Mouse (Mus musculus): ENCODE data around the gene Atxn2.
A peak's percentile ranks its signal among the peaks of the same experiment; 100 is the strongest.

The Atxn2 gene

DNA sequence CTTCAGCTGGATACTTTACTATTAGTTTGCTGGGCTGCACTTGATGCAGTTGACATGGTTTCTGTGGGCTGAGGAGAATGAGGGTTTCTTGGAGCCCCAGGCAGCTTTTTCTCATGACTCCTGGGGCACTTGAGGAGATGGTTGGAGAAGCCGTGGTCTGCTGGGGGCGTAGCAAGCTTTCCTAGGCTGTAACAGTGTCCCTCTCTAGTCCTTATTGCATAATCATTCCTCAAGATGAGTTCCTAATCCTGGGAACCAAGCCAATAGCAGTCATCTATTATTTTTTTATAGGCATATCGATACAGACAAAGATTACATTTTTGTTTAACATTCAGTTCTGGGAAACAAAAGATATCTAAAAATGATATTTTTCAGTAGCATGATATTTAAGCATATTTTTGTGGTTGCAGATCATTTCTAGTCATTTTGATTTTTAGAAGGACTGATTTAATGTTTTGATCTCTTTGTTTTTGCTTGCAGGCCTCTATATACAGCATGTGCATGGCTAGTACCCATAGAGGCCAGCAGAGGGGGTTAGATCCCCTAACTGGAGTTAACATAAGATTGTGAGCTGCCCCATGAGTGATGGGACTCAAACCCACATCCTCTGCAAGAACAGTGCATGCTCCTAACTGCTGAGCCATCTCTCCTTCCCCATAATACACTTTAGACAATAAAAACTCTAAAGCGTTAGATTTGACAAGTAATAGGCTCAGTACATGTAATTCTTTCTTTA is 55.1 kb downstream of the Atxn2 start:
- no peak for DNase-seq (ENCODE audit: low spot score)

GRCm38 (mm10) chr5:121767564-121767963 is 56.4 kb downstream of the Atxn2 start:
- DNase-seq (ENCODE audit: low spot score) = no peak

GRCm38 (mm10) chr5:121769827-121770226 is 58.7 kb downstream of the Atxn2 start:
- DNase-seq (ENCODE audit: low spot score) = no peak

DNA sequence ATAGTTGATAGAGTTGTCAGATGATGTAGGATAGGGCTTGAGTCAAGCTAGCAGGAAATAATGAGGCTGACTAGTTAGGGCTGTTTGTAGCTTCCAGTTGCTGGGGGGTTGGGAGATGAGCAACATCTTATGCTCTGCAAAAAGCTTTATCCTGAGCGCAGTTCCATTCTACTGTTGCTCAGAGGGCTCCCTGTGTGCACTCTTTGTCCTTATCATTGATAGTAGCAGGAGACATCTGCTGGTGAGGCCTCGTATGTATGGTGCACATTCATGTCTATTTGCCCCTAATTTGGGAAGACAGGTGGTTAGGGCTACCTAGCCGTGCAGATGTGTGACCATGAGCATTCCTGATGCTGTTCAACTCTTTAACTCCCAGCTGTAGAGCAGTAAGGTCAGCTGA is 60.5 kb downstream of the Atxn2 start:
- DNase-seq (ENCODE audit: low spot score) = no peak

DNA sequence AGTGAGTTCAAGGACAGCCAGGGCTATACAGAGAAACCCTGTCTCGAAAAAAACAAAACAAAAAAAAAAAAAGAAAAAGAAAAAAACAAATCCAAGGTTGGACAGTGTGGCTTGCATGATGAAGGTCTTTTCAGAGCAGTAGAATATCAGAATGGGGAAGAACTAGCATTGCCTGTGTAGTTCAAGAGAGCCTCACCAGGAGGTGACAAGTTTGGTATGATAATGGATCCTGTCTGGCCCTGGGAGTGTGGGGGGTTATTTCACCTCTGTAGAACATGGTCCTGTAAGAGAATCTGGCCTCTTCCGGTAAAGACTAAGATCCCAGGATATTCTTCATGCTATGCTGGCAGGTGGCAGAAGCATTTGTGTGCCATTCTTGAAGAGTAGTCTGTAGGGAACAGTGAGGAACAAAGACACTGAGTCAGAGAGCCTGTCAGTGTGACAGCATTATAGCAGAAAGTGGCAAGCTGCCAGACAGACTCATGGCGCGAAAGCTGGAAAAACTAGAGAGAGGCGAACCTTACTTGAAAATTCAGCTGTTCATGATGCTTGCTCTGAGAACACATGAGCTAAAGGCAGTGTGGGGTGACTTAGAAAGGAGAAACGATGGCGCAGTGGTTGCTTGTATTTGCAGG is 67.5 kb downstream of the Atxn2 start:
- no peak for DNase-seq (ENCODE audit: low spot score)

DNA sequence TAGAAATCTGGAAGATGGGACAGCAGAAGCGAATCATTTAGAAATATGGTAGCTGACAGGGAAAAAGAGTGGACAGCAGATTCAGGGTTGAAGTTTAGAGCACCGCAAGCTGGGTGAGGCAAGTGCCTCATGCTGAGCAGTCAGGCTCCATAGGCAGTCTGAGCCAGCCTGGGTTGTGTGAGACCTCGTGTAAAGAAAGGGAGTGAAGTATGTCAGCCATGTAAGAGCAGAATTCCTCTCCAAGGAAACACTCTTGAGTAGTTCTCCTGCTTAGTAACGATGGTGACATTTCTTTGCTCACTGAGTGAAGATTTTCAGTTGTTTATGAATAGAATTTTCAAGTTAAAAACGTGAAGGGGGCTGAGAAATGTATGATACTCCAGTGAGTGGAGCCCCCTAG is 69.0 kb downstream of the Atxn2 start:
- DNase-seq (ENCODE audit: low spot score) = no peak

- DNase-seq (ENCODE audit: low spot score) = no peak
These were observed 71.3 kb downstream of the Atxn2 start for GRCm38 (mm10) chr5:121782467-121782866.

DNA sequence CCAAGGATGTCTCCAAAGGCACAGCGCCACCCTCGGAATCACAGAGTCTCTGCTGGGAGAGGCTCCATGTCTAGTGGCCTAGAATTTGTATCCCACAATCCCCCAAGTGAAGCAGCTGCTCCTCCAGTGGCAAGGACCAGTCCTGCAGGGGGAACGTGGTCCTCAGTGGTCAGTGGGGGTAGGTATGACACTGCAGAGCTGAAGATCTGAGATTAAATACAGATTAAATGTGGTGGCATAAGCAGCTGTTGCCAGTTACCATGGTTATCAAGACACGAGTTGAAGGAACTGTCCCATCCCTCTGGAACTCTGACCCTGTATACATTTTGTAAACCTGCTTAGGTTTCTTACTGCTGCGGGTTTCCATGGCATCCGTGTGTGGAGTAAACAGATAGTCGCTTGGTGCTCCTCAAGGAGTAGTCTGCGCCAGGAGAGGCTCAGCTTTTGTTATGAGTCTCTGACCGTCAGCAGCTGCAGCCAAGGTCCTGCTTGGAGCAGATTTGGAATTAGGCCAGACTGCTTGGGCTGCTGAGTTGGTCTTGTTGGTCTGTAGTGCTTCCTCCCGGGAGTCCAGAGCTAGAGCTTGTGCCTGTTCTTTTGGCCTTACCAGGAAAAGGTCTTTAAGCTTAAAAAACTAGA is 72.8 kb downstream of the Atxn2 start:
- peak; percentile 47 for DNase-seq (ENCODE audit: low spot score)

DNA sequence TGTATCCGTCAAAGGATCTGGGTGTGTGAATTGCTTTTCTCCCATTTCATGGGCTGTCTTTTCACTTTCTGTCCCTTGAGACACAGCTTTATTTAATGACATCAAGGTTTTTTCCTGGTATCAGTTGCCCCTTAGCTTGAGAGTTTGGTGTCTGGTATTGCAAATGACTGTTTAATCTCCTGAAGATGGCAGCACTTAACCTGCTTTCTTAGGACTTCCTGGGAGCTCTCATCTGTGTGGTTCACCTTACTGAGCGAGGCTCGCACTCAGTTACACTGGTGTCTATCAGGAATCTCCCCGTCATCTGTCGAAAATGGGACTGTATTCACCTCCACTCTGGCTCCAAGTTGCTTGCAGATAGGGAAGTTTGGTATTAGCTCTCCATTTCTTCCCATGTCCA is 79.9 kb downstream of the Atxn2 start:
- no peak for DNase-seq (ENCODE audit: low spot score)

DNA sequence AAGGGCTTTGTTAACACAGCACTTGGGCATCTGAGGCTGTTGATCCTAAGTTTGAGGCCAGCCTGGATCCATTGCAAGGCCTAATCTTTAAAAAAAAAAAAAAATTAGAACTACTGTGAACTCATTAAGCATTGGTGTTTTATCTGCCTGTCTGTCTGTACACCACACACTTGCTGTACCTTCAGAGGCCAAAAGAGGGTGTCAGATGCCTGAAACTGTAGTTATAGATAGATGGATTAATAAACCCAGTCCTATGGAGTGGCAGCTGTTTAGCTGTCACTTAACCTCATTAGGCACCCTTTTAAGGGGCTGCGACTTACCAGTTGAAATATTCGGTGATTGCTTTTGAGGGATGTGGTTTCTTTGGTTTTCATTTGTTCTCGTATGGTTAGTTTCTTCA is 84.7 kb downstream of the Atxn2 start:
- no peak for DNase-seq (ENCODE audit: low spot score)

GRCm38 (mm10) chr5:121798447-121798846 is 87.3 kb downstream of the Atxn2 start:
- no peak for DNase-seq (ENCODE audit: low spot score)

DNA sequence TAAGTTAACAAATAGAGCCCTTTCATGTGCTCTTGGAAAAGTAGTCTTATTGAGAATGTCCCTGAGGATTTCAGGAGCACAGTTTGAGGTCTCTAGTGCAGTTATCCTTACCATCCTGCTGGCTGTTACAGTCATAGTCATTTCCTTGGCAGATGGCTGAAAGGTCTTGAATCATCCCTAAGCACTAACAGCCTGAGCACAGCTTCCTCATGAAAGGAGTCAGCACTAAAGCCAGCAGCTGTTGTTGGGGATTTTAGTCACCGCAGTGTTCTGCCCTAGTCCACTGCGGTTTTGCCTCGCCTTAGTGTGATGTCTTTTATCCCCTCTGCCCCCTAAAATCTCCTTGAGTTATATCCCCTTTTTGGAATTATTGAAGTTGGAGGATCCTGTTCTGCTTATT is 96.0 kb downstream of the Atxn2 start:
- no peak for DNase-seq (ENCODE audit: low spot score)

DNA sequence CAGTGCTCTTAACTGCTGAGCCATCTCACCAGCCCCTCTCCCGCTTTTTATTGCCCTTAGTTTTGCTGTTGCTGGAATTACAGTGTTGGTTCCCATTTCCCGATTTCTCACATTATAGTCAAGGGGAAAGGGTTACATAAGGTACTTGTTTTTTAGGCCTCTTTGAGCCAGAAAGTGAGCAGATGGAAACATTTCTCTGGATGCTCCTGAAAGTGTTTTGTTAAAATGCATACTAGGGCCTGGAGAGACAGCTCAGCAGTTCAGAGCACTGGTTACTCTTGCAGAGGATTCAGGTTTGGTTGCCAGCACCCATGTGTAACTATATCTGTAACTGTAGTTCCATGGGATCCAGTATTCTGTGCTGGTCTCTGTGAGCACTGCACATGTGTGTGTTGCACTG is 97.1 kb downstream of the Atxn2 start:
- DNase-seq (ENCODE audit: low spot score) = no peak

GRCm38 (mm10) chr5:121809667-121810224 is 98.6 kb downstream of the Atxn2 start:
- DNase-seq (ENCODE audit: low spot score) = no peak

DNA sequence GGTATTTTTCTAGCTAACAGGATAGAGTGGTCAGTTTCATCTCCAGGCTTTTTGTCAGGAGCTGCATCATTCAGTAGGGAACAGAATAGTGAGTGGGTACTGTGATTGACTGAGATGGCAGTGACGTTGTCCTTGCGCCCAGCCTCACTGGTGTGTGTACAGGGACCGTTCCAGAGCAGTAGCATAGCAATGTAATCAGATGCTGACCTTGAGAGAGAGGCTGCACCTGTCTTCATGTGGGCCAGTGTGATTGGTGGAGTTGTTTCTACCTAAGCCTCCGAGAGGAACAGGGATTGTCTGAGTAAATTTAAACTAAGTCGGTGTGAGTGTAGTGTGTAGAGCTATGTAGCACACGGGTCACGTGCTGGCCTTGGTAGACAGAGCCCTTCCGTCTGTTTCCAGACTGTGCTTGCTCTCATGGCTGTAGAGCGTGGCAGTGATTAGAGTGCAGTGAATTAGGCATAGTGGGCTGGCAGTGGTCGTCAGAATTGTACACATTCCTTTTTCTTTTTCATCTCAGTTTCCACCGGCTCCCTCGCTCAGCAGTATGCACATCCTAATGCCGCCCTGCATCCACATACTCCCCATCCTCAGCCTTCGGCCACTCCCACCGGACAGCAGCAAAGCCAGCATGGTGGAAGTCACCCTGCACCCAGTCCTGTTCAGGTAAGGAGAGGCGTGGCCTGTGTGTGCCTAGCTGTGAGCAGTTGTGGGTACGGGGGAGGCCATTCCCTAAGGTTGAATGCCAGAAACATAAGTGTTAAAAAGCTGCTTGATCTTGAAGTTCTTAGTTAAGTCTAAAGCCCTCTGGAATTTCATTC is 99.4 kb downstream of the Atxn2 start:
- DNase-seq (ENCODE audit: low spot score) = no peak

- DNase-seq (ENCODE audit: low spot score) = no peak
These were observed 100.4 kb downstream of the Atxn2 start for GRCm38 (mm10) chr5:121811485-121811931.

DNA sequence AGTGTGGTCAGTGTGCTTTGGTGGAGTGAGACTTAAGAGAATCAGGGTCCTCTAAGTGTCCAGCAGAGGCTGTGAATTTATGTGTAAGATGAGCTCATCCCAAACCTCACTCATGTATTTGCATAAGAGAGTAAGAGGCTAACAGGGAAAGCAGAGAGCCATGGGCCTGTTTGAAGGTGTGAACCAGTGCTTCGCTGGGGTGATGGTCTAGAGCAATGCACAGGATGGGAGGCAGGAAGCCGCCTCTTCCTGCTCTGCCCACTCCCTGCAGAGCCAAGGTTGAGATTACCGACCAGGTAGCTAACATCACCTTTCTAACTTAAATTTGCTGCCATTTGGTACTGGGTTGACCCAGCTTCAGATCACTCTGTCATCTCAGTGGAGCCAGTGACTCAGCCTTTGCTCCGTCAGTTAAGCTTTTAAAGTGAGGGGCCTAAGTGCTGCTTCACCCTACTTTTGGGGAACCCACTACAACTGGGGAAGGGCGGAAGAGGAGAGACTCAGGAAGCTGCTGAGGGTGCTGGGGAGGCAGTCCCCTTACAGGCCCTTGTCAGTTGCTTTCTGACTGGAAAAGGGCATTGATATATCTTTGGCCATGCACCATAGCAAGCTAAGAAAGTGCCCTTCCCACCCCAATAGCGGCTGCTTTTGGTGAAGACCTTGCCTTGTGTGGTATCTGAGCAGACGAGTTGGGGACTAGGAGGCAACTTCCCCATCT is 101.5 kb downstream of the Atxn2 start:
- no peak for DNase-seq (ENCODE audit: low spot score)

DNA sequence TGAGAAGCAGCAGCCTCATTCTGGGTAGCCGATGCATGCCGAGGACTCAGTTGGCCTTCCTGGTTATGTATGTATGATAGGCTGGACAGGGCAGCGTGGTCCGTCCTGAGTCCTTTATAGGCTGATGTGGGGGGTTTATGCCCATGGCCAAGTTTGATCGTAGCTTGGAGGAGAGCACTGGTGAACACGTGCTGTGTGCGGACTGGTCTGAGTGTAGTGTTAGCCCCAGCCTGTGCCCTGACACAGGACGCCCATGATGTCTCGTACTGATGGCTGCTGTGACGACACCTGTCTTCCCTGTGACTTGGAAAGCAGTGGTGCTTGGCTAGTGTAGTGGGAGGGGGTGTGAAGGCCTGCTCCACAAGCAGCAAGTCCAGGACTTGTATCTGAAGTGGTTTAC is 102.6 kb downstream of the Atxn2 start:
- no peak for DNase-seq (ENCODE audit: low spot score)

- no peak for DNase-seq (ENCODE audit: low spot score)
These were observed 103.9 kb downstream of the Atxn2 start for GRCm38 (mm10) chr5:121815067-121815466.

- no peak for DNase-seq (ENCODE audit: low spot score)
These were observed 104.8 kb downstream of the Atxn2 start for GRCm38 (mm10) chr5:121815867-121816380.

DNA sequence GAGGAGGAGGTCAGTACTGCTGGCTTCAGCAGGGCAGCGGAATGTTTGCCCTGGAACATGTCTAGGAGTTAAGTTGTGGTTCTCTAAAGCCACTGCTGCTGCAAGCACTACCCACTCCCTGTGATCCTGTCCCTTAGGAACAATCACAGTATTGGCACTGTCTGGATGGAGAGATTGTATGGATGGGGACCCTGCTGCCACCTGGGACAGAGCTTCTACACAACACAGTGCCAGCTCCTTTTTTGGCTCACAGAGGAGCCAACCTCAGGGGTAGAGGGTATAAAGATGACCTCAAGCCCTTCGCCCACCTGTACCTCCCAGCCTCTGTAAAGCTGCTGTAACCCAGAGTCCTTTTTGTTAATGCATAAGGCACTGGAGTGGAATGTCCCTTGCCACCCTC is 105.5 kb downstream of the Atxn2 start:
- DNase-seq (ENCODE audit: low spot score) = no peak

All from ovary, postnatal 36 days (tissue).